Mouse (Mus musculus) midbrain, embryonic 13.5 days (tissue): ENCODE measurements around the gene Antxr1. TPM values are rescaled to one million over a fixed set of nuclear protein-coding genes. Genes with fewer than 3 reads are reported as not detected.
A peak's percentile ranks its signal among the peaks of the same experiment; 100 is the strongest.
"Not testable (repeated sequence)": the region's sequence is repeated elsewhere in the genome, so short reads cannot be mapped to it uniquely, and the experiment has no call there.

ENCODE experiments used
- ATAC-seq: fragments of 200-750 bp; cut with Nextera tagmentation; 2 replicates; pipeline ENCODE4 v1.8.0; 2017; ENCODE audit warnings: mild to moderate bottlenecking, moderate TSS enrichment, moderate library complexity
- H3K27ac ChIP-seq: fragments of 300-500 bp; sonication (generic); 2 replicates; pipeline ENCODE4 v1.5.1; 2015; ENCODE audit warnings: inconsistent platforms, mild to moderate bottlenecking, moderate library complexity
- H3K27me3 ChIP-seq: fragments of 300-500 bp; sonication (generic); 2 replicates; pipeline ENCODE4 v1.6.1; 2015; ENCODE audit warnings: mild to moderate bottlenecking, inconsistent platforms
- H3K36me3 ChIP-seq: fragments of 300-500 bp; sonication (generic); 2 replicates; pipeline ENCODE4 v1.6.1; 2015; ENCODE audit warnings: mild to moderate bottlenecking, inconsistent platforms
- H3K4me1 ChIP-seq: fragments of 300-500 bp; sonication (generic); replicated peaks from 2 replicates; pipeline ENCODE4 v1.6.1; 2015; ENCODE audit warnings: inconsistent platforms
- H3K4me2 ChIP-seq: fragments of 300-500 bp; sonication (generic); replicated peaks from 2 replicates; pipeline ENCODE4 v1.6.1; 2015; ENCODE audit warnings: moderate library complexity, mild to moderate bottlenecking, inconsistent platforms
- H3K4me3 ChIP-seq: fragments of 300-500 bp; sonication (generic); replicated peaks from 2 replicates; pipeline ENCODE4 v1.5.1; 2015; ENCODE audit warnings: mild to moderate bottlenecking, inconsistent platforms
- H3K9ac ChIP-seq: fragments of 300-500 bp; sonication (generic); replicated peaks from 2 replicates; pipeline ENCODE4 v1.6.1; 2015; ENCODE audit warnings: mild to moderate bottlenecking, inconsistent platforms
- H3K9me3 ChIP-seq: fragments of 300-500 bp; sonication (generic); 2 replicates; pipeline ENCODE4 v1.6.1; 2016; ENCODE audit warnings: mild to moderate bottlenecking, inconsistent platforms
- WGBS: fragments of 180-500 bp; shearing (Covaris S2); methylation state at CpG from one replicate; pipeline ENCODE4 v1.1.7; 2015; 5-methylcytosine and 5-hydroxymethylcytosine counted together
- polyA plus RNA-seq: library from polyadenylated mRNA; unstranded; fragments of >200 nt; fragmentation: Nextera tagmentation; extraction: Ambion mirVana; gene quantifications from 2 replicates; pipeline ENCODE4 v1.2.1, GENCODE M21; 2015

The Antxr1 gene
- polyA plus RNA-seq, 1 experiment from 2014 or later = 2.9 TPM

DNA sequence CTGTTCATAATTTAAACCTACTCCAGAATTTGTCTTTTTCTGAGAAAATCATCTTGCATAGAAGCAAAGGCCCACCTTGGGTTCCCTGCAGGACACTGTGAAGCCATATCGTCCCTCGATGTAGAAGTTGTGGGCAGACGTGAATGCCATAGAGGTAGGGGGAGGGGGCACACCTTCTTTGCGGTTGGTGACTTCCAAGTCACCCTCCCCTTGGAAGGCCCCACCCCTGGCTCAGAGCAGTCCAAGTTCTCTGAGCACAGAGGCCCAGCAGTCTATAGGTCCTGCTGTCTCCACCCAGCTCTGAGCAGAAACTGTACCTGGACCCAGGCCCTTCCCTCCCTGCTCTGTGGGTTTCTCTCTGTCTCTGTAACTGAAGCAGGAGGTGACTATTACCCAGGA lies 233.7 kb downstream of the Antxr1 start:
- Histone ChIP-seq H3K27me3 (no peaks in the 10 kb centered on the region), H3K36me3 (no peaks in the 10 kb centered on the region), H3K4me3 (no peak overlapping the region), H3K27ac (no peak overlapping the region), H3K9me3 (no peaks in the 10 kb centered on the region), H3K4me2 (no peak overlapping the region), H3K9ac (no peak overlapping the region), H3K4me1 (peaks cover 5% of the 10 kb centered on the region; the same call in 1 of the 2 replicates)
- peak; percentile 34; the same call in 1 of the 2 replicates for ATAC-seq
- 25% methylated on average over 4 of the region's 4 CpGs for WGBS

DNA sequence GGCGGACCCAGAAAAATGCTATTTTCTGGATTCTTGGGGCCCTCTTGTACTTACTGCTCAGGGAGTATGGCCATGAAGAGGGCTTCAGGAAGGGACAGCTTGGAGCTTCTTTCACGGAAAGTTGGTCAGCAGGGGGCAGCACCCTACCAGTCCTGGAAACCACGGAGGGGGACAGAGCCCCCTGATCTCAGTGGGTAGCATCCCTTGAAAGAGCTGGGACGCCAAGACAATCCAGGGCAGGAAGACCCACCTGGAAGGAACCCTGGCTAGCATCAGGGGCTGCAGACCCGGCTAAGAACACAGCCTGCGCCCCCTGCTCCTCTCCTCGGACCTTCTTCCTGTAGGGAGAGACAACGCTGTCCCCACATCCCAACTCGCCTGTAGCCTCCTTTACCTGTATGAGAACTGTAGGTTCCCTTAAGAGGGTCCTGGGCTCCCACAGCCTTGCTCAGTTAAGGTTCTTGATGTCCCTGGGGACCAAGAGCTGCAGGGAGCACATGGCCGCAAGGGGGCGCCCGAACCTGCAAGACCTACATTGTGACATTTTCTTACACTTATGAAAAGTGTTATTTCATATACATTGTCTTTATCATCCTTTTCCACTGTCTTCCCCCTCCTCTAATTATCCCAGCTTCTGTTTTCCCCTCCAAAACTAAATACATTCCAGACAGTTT lies 234.2 kb downstream of the Antxr1 start:
- Histone ChIP-seq H3K4me2 (peak overlapping the region; percentile 59), H3K36me3 (no peaks in the 10 kb centered on the region), H3K27me3 (no peaks in the 10 kb centered on the region), H3K27ac (no peak overlapping the region), H3K9ac (peak overlapping the region; percentile 49; the same call in 1 of the 2 replicates), H3K4me3 (peak overlapping the region; percentile 29), H3K4me1 (peaks cover 5% of the 10 kb centered on the region; the same call in 1 of the 2 replicates), H3K9me3 (no peaks in the 10 kb centered on the region)
- WGBS = 13% methylated on average over 12 of the region's 12 CpGs
- ATAC-seq = peak; percentile 78

DNA sequence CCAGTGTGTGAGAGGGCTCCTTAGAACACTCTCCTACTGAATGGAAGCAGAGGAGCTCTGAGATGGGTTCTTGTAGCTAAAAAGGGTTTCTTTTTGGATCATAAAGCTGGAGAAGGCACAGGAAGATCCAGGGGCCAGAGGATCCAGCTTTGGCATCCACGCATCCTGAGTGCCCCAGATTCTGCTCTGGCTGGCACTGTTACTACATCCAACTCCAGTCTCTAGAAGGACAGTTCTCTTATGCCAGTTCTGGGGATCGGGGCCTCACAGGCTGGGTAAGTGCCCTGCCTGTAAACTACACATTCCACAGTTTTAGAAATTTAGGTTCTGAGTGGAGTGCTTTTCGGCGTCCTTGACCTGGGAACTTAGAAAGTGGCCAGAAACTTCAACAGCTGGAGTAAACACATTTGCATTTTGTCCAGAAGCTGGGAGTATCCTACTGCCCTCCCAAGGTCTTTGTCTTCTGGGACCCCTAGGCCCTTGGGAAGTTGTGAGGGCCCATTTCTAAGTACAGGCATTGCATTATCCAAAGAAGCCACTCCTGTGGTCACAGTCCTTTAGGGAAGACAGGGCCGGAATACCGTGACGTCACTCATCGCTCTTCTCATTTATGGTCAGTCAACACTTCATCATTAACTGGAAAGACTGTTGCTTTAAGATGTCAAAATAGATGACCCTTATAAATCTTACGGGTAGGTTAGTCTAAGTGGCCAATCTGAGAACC lies 235.2 kb downstream of the Antxr1 start:
- no peak overlapping the region for H3K4me2 ChIP-seq
- peak overlapping the region; percentile 36; the same call in 1 of the 2 replicates for H3K27ac ChIP-seq
- H3K36me3 ChIP-seq = no peaks in the 10 kb centered on the region
- no peaks in the 10 kb centered on the region for H3K9me3 ChIP-seq
- no peak for ATAC-seq
- H3K27me3 ChIP-seq = no peaks in the 10 kb centered on the region
- 91% methylated on average over 9 of the region's 9 CpGs for WGBS
- H3K4me3 ChIP-seq = no peak overlapping the region
- H3K4me1 ChIP-seq = peaks cover 5% of the 10 kb centered on the region; the same call in 1 of the 2 replicates
- H3K9ac ChIP-seq = no peak overlapping the region

DNA sequence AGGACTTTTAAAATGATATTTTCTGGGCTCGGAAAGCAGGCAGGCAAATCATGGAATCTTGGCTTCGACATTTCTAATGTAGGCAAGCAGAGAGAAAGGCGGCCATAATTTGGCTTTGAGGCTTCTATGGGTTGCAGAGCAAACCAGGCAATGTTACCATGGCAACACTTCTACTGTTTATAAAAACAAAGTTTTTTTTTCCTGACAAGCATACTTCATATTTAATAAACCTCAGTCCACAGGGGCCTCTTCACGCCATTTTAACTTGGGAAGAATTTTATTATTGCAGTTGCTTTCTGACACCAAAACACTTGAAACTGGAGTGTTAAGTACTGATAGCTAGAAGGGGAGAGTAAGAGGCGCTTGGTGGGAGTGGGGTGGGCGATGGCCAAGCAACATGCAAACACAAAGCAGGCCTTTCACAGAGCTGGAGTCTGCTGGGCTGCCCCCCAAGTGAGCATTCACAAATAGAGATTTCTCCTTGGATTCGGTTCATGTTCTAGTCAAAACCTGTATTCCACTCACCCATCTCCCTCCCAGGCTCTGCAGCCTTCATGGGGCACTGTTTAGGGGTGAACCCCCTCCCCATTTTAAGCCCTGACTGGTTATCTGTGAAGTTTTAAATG lies 235.8 kb downstream of the Antxr1 start:
- peaks cover 5% of the 10 kb centered on the region; the same call in 1 of the 2 replicates for H3K4me1 ChIP-seq
- no peaks in the 10 kb centered on the region for H3K27me3 ChIP-seq
- no peaks in the 10 kb centered on the region for H3K9me3 ChIP-seq
- no peak for ATAC-seq
- peak overlapping the region; percentile 36; the same call in 1 of the 2 replicates for H3K27ac ChIP-seq
- WGBS = 52% methylated on average over 7 of the region's 7 CpGs
- H3K4me2 ChIP-seq = no peak overlapping the region
- H3K9ac ChIP-seq = no peak overlapping the region
- no peak overlapping the region for H3K4me3 ChIP-seq
- H3K36me3 ChIP-seq = no peaks in the 10 kb centered on the region

DNA sequence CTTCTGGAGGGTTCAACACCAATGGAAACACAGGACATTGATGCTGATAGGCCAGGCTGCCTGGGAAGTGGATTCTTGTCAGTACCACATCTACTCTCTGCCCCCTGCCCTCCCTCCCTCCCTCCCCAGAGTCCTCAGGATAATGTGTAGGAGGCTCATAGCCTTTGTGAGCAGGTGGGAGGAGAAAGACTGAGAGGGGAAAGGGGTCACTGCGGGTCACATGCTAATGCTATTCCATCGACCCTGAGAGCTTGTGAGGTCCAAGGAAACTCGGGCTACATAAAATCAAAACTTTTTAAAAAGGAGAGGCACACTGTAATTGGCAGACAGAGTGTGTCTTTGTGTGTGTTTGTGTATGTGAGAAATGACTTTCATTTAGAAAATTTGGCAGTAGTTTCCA lies 236.4 kb downstream of the Antxr1 start:
- 0 out of 2 replicates have a peak, but pooled peaks have one; percentile 9 for ATAC-seq
- H3K27me3 ChIP-seq = no peaks in the 10 kb centered on the region
- WGBS = 9% methylated on average over 3 of the region's 3 CpGs
- H3K9ac ChIP-seq = no peak overlapping the region
- H3K27ac ChIP-seq = no peak overlapping the region
- H3K4me2 ChIP-seq = no peak overlapping the region
- H3K9me3 ChIP-seq = no peaks in the 10 kb centered on the region
- H3K4me3 ChIP-seq = no peak overlapping the region
- no peaks in the 10 kb centered on the region for H3K36me3 ChIP-seq
- H3K4me1 ChIP-seq = peaks cover 5% of the 10 kb centered on the region; the same call in 1 of the 2 replicates

DNA sequence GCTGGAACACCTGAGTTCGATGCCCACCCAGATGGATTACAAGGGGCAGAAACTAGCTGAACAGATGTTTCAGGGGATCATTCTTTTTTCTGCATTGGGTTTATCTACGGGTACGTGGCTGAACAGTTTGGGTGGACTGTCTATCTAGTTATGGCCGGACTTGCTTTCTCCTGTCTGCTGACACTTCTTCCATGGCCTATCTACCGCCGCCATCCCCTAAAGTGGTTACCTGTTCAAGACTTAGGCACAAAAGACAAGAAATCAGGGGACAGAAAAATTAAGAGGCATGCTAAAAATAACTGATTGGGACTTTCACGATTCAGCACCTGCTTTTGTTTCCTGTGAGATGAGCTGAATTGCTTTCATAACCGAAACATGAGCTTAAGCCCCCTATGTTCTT lies 242.0 kb downstream of the Antxr1 start:
- not testable (repeated sequence) for H3K9ac ChIP-seq, H3K27me3 ChIP-seq, ATAC-seq, H3K9me3 ChIP-seq, H3K4me2 ChIP-seq, H3K4me1 ChIP-seq, H3K27ac ChIP-seq, H3K4me3 ChIP-seq
- WGBS = 92% methylated on average over 8 of the region's 8 CpGs
- peaks cover 22% of the 10 kb centered on the region for H3K36me3 ChIP-seq

DNA sequence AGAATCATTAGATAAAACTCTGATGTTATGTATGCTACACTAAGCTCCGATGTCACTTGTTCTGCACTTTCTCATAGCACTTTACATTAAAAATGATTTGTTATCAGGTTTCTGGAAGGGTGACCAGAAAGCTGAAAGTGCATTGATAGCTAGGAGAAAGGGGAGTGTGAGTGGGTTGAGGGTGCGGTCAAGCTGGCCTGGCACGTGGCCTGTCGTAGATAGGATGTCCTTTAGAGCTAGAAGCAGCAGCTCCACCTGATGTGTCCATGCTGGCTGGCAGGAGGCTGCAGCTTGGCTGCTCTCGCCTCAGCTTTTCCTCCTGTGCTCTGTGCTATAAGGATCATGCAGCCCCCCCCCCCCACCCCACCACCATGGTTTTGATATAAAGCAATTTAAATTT lies 243.1 kb downstream of the Antxr1 start:
- H3K9ac ChIP-seq = no peak overlapping the region
- H3K4me3 ChIP-seq = no peak overlapping the region
- no peak overlapping the region for H3K27ac ChIP-seq
- WGBS = 94% methylated on average over 5 of the region's 5 CpGs
- no peak overlapping the region for H3K4me2 ChIP-seq
- ATAC-seq = no peak
- H3K36me3 ChIP-seq = peaks cover 32% of the 10 kb centered on the region
- H3K4me1 ChIP-seq = no peaks in the 10 kb centered on the region
- H3K27me3 ChIP-seq = no peaks in the 10 kb centered on the region
- H3K9me3 ChIP-seq = no peaks in the 10 kb centered on the region

DNA sequence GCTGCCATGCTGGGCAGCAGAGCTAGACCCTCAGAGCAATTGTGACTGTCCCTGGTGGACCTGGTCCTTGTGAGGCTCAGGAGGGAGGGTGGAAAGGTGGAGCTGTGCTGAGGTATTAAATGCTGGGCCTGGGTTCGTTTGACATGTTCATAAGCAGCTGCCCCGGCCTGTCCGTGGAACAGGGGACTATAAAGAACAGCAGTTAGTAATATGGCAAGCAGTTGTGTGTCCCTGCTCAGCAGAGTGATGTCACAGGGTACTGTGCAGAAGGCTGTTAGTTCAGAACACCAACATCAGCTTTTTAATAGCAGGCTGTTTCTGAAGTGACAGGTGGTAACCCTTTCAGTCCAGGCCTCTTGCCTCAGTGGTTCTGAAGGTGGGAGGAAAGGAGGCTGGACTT lies 244.7 kb downstream of the Antxr1 start:
- Histone ChIP-seq H3K27ac (no peak overlapping the region), H3K9ac (no peak overlapping the region), H3K4me3 (no peak overlapping the region), H3K36me3 (peaks cover 46% of the 10 kb centered on the region), H3K27me3 (no peaks in the 10 kb centered on the region), H3K9me3 (no peaks in the 10 kb centered on the region), H3K4me2 (no peak overlapping the region), H3K4me1 (no peaks in the 10 kb centered on the region)
- ATAC-seq = no peak
- 87% methylated on average over 3 of the region's 3 CpGs for WGBS

DNA sequence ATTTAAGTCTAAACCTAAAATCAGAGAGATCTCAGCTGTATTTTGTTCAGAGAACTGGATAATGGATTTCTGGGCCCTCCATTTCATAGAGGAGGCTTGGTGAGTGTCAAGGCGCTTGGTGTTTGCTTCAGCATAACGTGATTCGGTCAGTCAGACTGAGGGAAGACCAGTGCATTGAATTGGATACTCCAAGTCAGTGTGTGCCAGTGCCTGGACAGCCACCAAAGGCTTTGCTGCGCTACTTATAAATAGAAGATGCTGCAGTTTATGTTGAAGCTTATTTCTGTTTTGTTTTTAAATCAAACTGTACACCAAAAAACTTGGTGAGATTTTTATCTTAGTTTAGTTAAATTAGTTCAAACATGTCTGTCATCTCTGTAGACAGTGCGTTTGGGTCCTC lies 247.3 kb downstream of the Antxr1 start:
- H3K4me2 ChIP-seq = no peak overlapping the region
- no peaks in the 10 kb centered on the region for H3K27me3 ChIP-seq
- H3K9me3 ChIP-seq = no peaks in the 10 kb centered on the region
- H3K9ac ChIP-seq = no peak overlapping the region
- H3K4me1 ChIP-seq = no peaks in the 10 kb centered on the region
- H3K36me3 ChIP-seq = peaks cover 69% of the 10 kb centered on the region
- ATAC-seq = no peak
- no peak overlapping the region for H3K4me3 ChIP-seq
- H3K27ac ChIP-seq = no peak overlapping the region
- 90% methylated on average over 5 of the region's 5 CpGs for WGBS

DNA sequence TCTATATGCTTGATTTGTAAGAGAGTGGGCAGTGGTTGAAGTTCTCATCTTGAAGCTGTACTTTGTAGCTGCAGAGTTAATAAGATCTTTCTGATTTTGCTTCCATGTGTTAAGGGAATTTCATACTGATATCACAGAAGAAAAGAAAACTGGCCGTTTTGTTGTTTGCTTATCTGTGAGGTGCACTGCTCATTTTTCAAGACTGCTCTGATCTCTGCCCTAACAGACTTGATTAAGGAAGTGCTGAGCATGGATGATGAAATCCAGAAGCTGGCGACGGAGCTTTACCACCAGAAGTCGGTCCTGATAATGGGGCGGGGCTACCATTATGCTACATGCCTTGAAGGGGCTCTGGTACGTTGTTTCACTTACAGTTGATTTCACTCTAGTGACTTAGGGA lies 250.6 kb downstream of the Antxr1 start:
- Histone ChIP-seq H3K4me1 (no peaks in the 10 kb centered on the region), H3K36me3 (peaks cover 88% of the 10 kb centered on the region)
- 91% methylated on average over 6 of the region's 6 CpGs for WGBS

More for the DNA sequence above, 250.6 kb downstream of the Antxr1 start:
- no peak for ATAC-seq
- Histone ChIP-seq H3K27ac (no peak overlapping the region), H3K4me3 (no peak overlapping the region), H3K27me3 (no peaks in the 10 kb centered on the region), H3K4me2 (no peak overlapping the region), H3K9me3 (no peaks in the 10 kb centered on the region), H3K9ac (no peak overlapping the region)
